Mouse (Mus musculus) liver, embryonic 15.5 days (tissue): ENCODE data around the gene Mrps9. TPM values are rescaled to one million over a fixed set of nuclear protein-coding genes. Genes with fewer than 3 reads are reported as not detected.

ENCODE experiments used
- ATAC-seq: fragments of 200-750 bp; cut with Nextera tagmentation; 2 replicates; pipeline ENCODE4 v1.8.0; 2017; ENCODE audit warnings: moderate number of reproducible peaks, mild to moderate bottlenecking, moderate library complexity; ENCODE audit not compliant: insufficient read depth
- H3K27ac ChIP-seq: fragments of 300-500 bp; sonication (generic); replicated peaks from 2 replicates; pipeline ENCODE4 v1.5.1; 2015; ENCODE audit warnings: mild to moderate bottlenecking, inconsistent platforms
- H3K27me3 ChIP-seq: fragments of 300-500 bp; sonication (generic); 2 replicates; pipeline ENCODE4 v1.6.1; 2015; ENCODE audit warnings: mild to moderate bottlenecking, inconsistent platforms
- H3K36me3 ChIP-seq: fragments of 300-500 bp; sonication (generic); replicated peaks from 2 replicates; pipeline ENCODE4 v1.6.1; 2015; ENCODE audit warnings: moderate library complexity, mild to moderate bottlenecking, inconsistent platforms
- H3K4me1 ChIP-seq: fragments of 300-500 bp; sonication (generic); replicated peaks from 2 replicates; pipeline ENCODE4 v1.6.1; 2015; ENCODE audit warnings: inconsistent platforms
- H3K4me2 ChIP-seq: fragments of 300-500 bp; sonication (generic); 2 replicates; pipeline ENCODE4 v1.6.1; 2015; ENCODE audit warnings: moderate library complexity, mild to moderate bottlenecking, inconsistent platforms
- H3K4me3 ChIP-seq: fragments of 300-500 bp; sonication (generic); replicated peaks from 2 replicates; pipeline ENCODE4 v1.5.1; 2015; ENCODE audit warnings: mild to moderate bottlenecking, inconsistent platforms
- H3K9ac ChIP-seq: fragments of 300-500 bp; sonication (generic); 2 replicates; pipeline ENCODE4 v1.6.1; 2015; ENCODE audit warnings: moderate library complexity, mild to moderate bottlenecking, inconsistent platforms
- H3K9me3 ChIP-seq: fragments of 300-500 bp; sonication (generic); replicated peaks from 2 replicates; pipeline ENCODE4 v1.6.1; 2016; ENCODE audit warnings: inconsistent platforms
- WGBS: fragments of 180-500 bp; shearing (Covaris S2); methylation state at CpG from one replicate; pipeline ENCODE4 v1.1.7; 2015; ENCODE audit warnings: mixed read lengths; ENCODE audit not compliant: insufficient replicate concordance; 5-methylcytosine and 5-hydroxymethylcytosine counted together
- polyA plus RNA-seq: library from polyadenylated mRNA; unstranded; fragments of >200 nt; fragmentation: Nextera tagmentation; extraction: Ambion mirVana; gene quantifications from 2 replicates; pipeline ENCODE4 v1.2.1, GENCODE M21; 2015

Gene Mrps9
- polyA plus RNA-seq: 23.0 and 24.2 TPM in 2 replicates

- no peaks in the 10 kb centered on the region for H3K36me3 ChIP-seq
- peak within 1 kb of the TSS; percentile 72 for H3K4me2 ChIP-seq
- peak within 1 kb of the TSS; percentile 90 for H3K4me3 ChIP-seq
- H3K27ac ChIP-seq: peak within 1 kb of the TSS; percentile 57
- WGBS: under 1% methylated on average over 23 of the region's 23 CpGs
- H3K9ac ChIP-seq: peak within 1 kb of the TSS; percentile 75
- H3K27me3 ChIP-seq: no peaks in the 10 kb centered on the region
- peaks cover 13% of the 10 kb centered on the region for H3K4me1 ChIP-seq
- H3K9me3 ChIP-seq: no peaks in the 10 kb centered on the region
- peak; percentile 94 for ATAC-seq
Observed at GRCm38 (mm10) chr1:42850663-42851397, at the start of gene Mrps9. Mrps9 (plus strand) TSS chr1:42851233.

- no peak overlapping the region for H3K27ac ChIP-seq
- H3K27me3 ChIP-seq: no peaks in the 10 kb centered on the region
- whole genome bisulfite sequencing: 74% methylated on average over 6 of the region's 6 CpGs
- H3K4me1 ChIP-seq: no peaks in the 10 kb centered on the region
- H3K4me3 ChIP-seq: no peak overlapping the region
- no peak overlapping the region for H3K9ac ChIP-seq
- no peaks in the 10 kb centered on the region for H3K9me3 ChIP-seq
- no peaks in the 10 kb centered on the region for H3K36me3 ChIP-seq
- H3K4me2 ChIP-seq: no peak overlapping the region
- no peak for ATAC-seq
Observed at GRCm38 (mm10) chr1:42813301-42813845, 37.7 kb upstream of the Mrps9 start.

GRCm38 (mm10) chr1:42814798-42815619 lies 36.0 kb upstream of the Mrps9 start:
- H3K4me3 ChIP-seq: no peak overlapping the region
- no peak overlapping the region for H3K27ac ChIP-seq
- H3K27me3 ChIP-seq: no peaks in the 10 kb centered on the region
- no peaks in the 10 kb centered on the region for H3K36me3 ChIP-seq
- H3K9me3 ChIP-seq: no peaks in the 10 kb centered on the region
- H3K9ac ChIP-seq: no peak overlapping the region
- 74% methylated on average over 15 of the region's 15 CpGs for WGBS
- H3K4me1 ChIP-seq: no peaks in the 10 kb centered on the region
- no peak overlapping the region for H3K4me2 ChIP-seq
- ATAC-seq: no peak

GRCm38 (mm10) chr1:42851398-42851767 lies 350 bp downstream of the Mrps9 start:
- peak overlapping the region; percentile 57 for H3K27ac ChIP-seq
- H3K9me3 ChIP-seq: no peaks in the 10 kb centered on the region
- H3K9ac ChIP-seq: peak overlapping the region; percentile 75
- no peaks in the 10 kb centered on the region for H3K36me3 ChIP-seq
- H3K4me3 ChIP-seq: peak overlapping the region; percentile 90
- H3K4me2 ChIP-seq: peak overlapping the region; percentile 72
- peaks cover 13% of the 10 kb centered on the region for H3K4me1 ChIP-seq
- peak; percentile 79 for ATAC-seq
- WGBS: under 1% methylated on average over 21 of the region's 21 CpGs
- H3K27me3 ChIP-seq: no peaks in the 10 kb centered on the region

- H3K4me2 ChIP-seq: peak overlapping the region; percentile 72
- no peaks in the 10 kb centered on the region for H3K36me3 ChIP-seq
- no peak overlapping the region for H3K27ac ChIP-seq
- H3K9ac ChIP-seq: peak overlapping the region; percentile 75; the same call in 1 of the 2 replicates
- ATAC-seq: no peak
- H3K9me3 ChIP-seq: no peaks in the 10 kb centered on the region
- H3K4me1 ChIP-seq: peaks cover 13% of the 10 kb centered on the region
- peak overlapping the region; percentile 90 for H3K4me3 ChIP-seq
- H3K27me3 ChIP-seq: no peaks in the 10 kb centered on the region
- 2% methylated on average over 16 of the region's 16 CpGs for WGBS
Observed at GRCm38 (mm10) chr1:42851810-42852209, 777 bp downstream of the Mrps9 start.

GRCm38 (mm10) chr1:42864719-42865250 lies 13.8 kb downstream of the Mrps9 start:
- no peak for ATAC-seq
- no peak overlapping the region for H3K27ac ChIP-seq

GRCm38 (mm10) chr1:42865336-42865939 lies 14.4 kb downstream of the Mrps9 start:
- Histone ChIP-seq H3K9ac (no peak overlapping the region), H3K4me1 (no peaks in the 10 kb centered on the region), H3K27ac (no peak overlapping the region), H3K27me3 (no peaks in the 10 kb centered on the region), H3K9me3 (no peaks in the 10 kb centered on the region), H3K4me2 (no peak overlapping the region), H3K4me3 (no peak overlapping the region), H3K36me3 (peaks cover 26% of the 10 kb centered on the region; the same call in 1 of the 2 replicates)
- 75% methylated on average over 4 of the region's 4 CpGs for WGBS
- peak; percentile 12; the same call in 1 of the 2 replicates for ATAC-seq

More at GRCm38 (mm10) chr1:42864719-42865250, 13.8 kb downstream of the Mrps9 start:
- H3K4me2 ChIP-seq: no peak overlapping the region
- 0 out of 2 replicates have a peak, but pooled peaks cover 1% of the 10 kb centered on the region for H3K4me1 ChIP-seq
- WGBS: 75% methylated on average over 5 of the region's 5 CpGs
- H3K27me3 ChIP-seq: no peaks in the 10 kb centered on the region
- H3K4me3 ChIP-seq: no peak overlapping the region
- no peaks in the 10 kb centered on the region for H3K9me3 ChIP-seq
- H3K9ac ChIP-seq: no peak overlapping the region
- H3K36me3 ChIP-seq: peaks cover 26% of the 10 kb centered on the region; the same call in 1 of the 2 replicates

- no peaks in the 10 kb centered on the region for H3K27me3 ChIP-seq
- peaks cover 26% of the 10 kb centered on the region; the same call in 1 of the 2 replicates for H3K36me3 ChIP-seq
- 82% methylated on average over 4 of the region's 4 CpGs for WGBS
- no peak overlapping the region for H3K9ac ChIP-seq
- no peaks in the 10 kb centered on the region for H3K4me1 ChIP-seq
- peak; percentile 18; the same call in 1 of the 2 replicates for ATAC-seq
- no peak overlapping the region for H3K4me3 ChIP-seq
- no peaks in the 10 kb centered on the region for H3K9me3 ChIP-seq
- H3K27ac ChIP-seq: no peak overlapping the region
- no peak overlapping the region for H3K4me2 ChIP-seq
Observed at GRCm38 (mm10) chr1:42865986-42866385, 15.0 kb downstream of the Mrps9 start.

- no peak overlapping the region for H3K9ac ChIP-seq
- H3K27ac ChIP-seq: no peak overlapping the region
- H3K4me1 ChIP-seq: no peaks in the 10 kb centered on the region
- no peak for ATAC-seq
- H3K9me3 ChIP-seq: no peaks in the 10 kb centered on the region
- H3K27me3 ChIP-seq: no peaks in the 10 kb centered on the region
- H3K4me3 ChIP-seq: no peak overlapping the region
- H3K4me2 ChIP-seq: no peak overlapping the region
- 71% methylated on average over 3 of the region's 3 CpGs for WGBS
- peaks cover 26% of the 10 kb centered on the region; the same call in 1 of the 2 replicates for H3K36me3 ChIP-seq
Observed at GRCm38 (mm10) chr1:42867188-42867587, 16.2 kb downstream of the Mrps9 start.

- no peak overlapping the region for H3K4me3 ChIP-seq
- no peak for ATAC-seq
- no peaks in the 10 kb centered on the region for H3K4me1 ChIP-seq
- H3K27me3 ChIP-seq: no peaks in the 10 kb centered on the region
- no peak overlapping the region for H3K4me2 ChIP-seq
- no peaks in the 10 kb centered on the region for H3K9me3 ChIP-seq
- no peak overlapping the region for H3K27ac ChIP-seq
- H3K36me3 ChIP-seq: no peaks in the 10 kb centered on the region
- WGBS: 82% methylated on average over 2 of the region's 2 CpGs
- H3K9ac ChIP-seq: no peak overlapping the region
Observed at GRCm38 (mm10) chr1:42874174-42874573, 23.1 kb downstream of the Mrps9 start.
